Mouse (Mus musculus): ENCODE results near the gene Sos1. TPM values are rescaled to one million over a fixed set of nuclear protein-coding genes. Genes with fewer than 3 reads are reported as not detected.
"Not testable (repeated sequence)": the region's sequence is repeated elsewhere in the genome, so short reads cannot be mapped to it uniquely, and the experiment has no call there.

Sos1 gene
- polyA plus RNA-seq, 1 experiment from 2014 or later: 8.1 TPM

GRCm38 (mm10) chr17:80385671-80386070 is 94.6 kb downstream of the Sos1 start:
- H3K4me1 ChIP-seq (replicated peaks; ENCODE audit: control insufficient read depth, insufficient read depth, low read length): no peaks in the 10 kb centered on the region
- H3K27ac ChIP-seq (ENCODE audit: low read depth): no peak overlapping the region
- H3K9me3 ChIP-seq (ENCODE audit: control insufficient read depth, low read length): no peaks in the 10 kb centered on the region
- no peak overlapping the region for H3K9ac ChIP-seq (ENCODE audit: low read length)
- no peaks in the 10 kb centered on the region for H3K27me3 ChIP-seq (replicated peaks; ENCODE audit: control insufficient read depth, insufficient read depth, low read length)
- ATAC-seq (replicated peaks; ENCODE audit: low FRiP score, low TSS enrichment, low read depth) (no peak), DNase-seq (ENCODE audit: low spot score) (no peak)
- 64% methylated on average over 1 of the region's 1 CpGs for WGBS
- H3K36me3 ChIP-seq (ENCODE audit: control insufficient read depth, insufficient read depth, low read length): no peaks in the 10 kb centered on the region
- H3K4me3 ChIP-seq (ENCODE audit: low read depth, low read length): no peak overlapping the region
- H3K4me2 ChIP-seq (ENCODE audit: low read length): no peak overlapping the region

DNA sequence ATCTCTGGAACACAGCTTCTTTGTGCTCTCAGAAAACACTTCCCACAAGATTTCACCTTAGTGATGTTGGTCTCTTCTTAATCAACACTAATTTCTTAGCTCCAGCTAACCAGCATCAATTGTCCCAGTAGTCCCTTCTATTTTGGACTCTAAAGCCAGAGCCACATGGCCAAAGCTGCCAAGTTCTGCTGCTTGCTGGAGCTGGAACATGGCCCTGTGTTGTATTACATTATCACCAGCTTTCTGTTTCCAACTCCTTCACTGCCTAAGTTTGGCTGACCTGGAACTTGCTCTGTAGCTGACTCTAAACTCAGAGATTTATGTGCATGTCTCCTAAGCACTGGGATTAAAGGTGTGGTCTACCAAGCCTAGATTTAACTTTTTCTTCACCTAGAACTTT is 101.9 kb downstream of the Sos1 start:
- not testable (repeated sequence) for H3K36me3 ChIP-seq (ENCODE audit: control insufficient read depth, insufficient read depth, low read length); H3K9me3 ChIP-seq (ENCODE audit: control insufficient read depth, low read length); H3K27ac ChIP-seq (ENCODE audit: low read depth); DNase-seq (ENCODE audit: low spot score); H3K4me2 ChIP-seq (ENCODE audit: low read length); H3K4me1 ChIP-seq (replicated peaks; ENCODE audit: control insufficient read depth, insufficient read depth, low read length); H3K4me3 ChIP-seq (ENCODE audit: low read depth, low read length); H3K9ac ChIP-seq (ENCODE audit: low read length); ATAC-seq (replicated peaks; ENCODE audit: low FRiP score, low TSS enrichment, low read depth); H3K27me3 ChIP-seq (replicated peaks; ENCODE audit: control insufficient read depth, insufficient read depth, low read length)

DNA sequence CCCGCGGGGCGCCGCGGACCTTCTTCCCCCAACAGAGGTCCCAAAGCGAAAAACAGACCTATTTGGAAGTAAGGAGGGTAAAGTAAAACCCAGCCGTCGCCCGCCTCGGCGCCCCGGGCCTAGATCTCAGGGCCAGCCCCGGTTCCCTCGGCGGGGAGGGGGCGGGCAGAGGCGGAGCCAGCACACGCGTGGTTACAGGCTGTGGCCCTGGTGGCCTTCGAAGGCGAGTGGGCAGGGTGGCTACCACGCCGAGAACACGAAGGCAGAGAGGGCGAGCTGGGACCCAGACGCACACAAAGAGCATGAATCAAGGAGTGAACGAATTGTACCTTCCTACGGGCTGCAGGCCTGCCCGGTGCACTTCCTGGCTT is 106.5 kb downstream of the Sos1 start:
- Histone ChIP-seq H3K9ac (ENCODE audit: low read length) (peak overlapping the region; percentile 77), H3K4me1 (replicated peaks; ENCODE audit: control insufficient read depth, insufficient read depth, low read length) (peaks cover 7% of the 10 kb centered on the region; the same call in 1 of the 2 replicates), H3K4me3 (ENCODE audit: low read depth, low read length) (peak overlapping the region; percentile 41), H3K4me2 (ENCODE audit: low read length) (peak overlapping the region; percentile 65), H3K27me3 (replicated peaks; ENCODE audit: control insufficient read depth, insufficient read depth, low read length) (no peaks in the 10 kb centered on the region), H3K36me3 (ENCODE audit: control insufficient read depth, insufficient read depth, low read length) (no peaks in the 10 kb centered on the region), H3K9me3 (ENCODE audit: control insufficient read depth, low read length) (0 out of 2 replicates have a peak, but pooled peaks cover 4% of the 10 kb centered on the region), H3K27ac (ENCODE audit: low read depth) (no peak overlapping the region)
- DNase-seq (ENCODE audit: low spot score) (no peak), ATAC-seq (replicated peaks; ENCODE audit: low FRiP score, low TSS enrichment, low read depth) (peak; percentile 78)
- 24% methylated on average over 25 of the region's 29 CpGs for WGBS

DNA sequence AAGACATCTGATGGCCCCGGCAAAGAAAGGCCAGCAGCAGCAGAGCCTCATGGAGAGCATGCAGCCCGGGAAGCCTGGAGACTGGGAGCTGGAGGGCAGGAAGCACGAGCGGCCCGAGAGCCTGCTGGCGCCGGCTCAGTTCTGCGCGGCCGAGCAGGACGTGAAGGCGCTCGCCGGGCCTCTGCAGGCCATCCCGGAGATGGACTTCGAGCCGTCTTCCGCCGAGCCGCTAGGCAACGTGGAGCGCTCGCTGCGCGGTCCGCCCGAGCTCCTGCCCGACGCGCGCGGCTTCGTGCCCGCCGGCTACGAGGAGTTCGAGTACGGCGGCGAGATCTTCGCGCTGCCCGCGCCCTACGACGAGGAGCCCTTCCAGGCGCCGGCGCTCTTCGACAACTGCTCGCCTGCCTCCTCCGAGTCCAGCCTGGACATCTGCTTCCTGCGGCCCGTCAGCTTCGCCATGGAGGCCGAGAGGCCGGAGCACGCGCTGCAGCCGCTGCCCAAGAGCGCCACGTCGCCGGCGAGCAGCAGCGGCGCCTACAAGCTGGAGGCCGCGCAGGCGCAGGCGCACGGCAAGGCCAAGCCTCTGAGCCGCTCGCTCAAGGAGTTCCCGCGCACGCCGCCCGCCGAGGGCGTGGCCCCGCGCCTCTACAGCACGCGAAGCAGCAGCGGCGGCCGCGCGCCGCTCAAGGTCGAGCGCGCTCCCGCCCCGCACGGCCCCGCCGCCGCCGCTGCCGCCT is 107.1 kb downstream of the Sos1 start, which contains the start of gene Gm10190:
Gm10190 (minus strand) TSS at position 553 of the 737 bp plus-strand sequence.
- peak; percentile 98 for ATAC-seq (replicated peaks; ENCODE audit: low FRiP score, low TSS enrichment, low read depth)
- H3K36me3 ChIP-seq (ENCODE audit: control insufficient read depth, insufficient read depth, low read length): no peaks in the 10 kb centered on the region
- H3K9ac ChIP-seq (ENCODE audit: low read length): peak within 1 kb of the TSS; percentile 77
- H3K4me3 ChIP-seq (ENCODE audit: low read depth, low read length): peak within 1 kb of the TSS; percentile 41
- no peaks in the 10 kb centered on the region for H3K27me3 ChIP-seq (replicated peaks; ENCODE audit: control insufficient read depth, insufficient read depth, low read length)
- peak within 1 kb of the TSS; percentile 65 for H3K4me2 ChIP-seq (ENCODE audit: low read length)
- WGBS: 2% methylated on average over 95 of the region's 102 CpGs
- H3K9me3 ChIP-seq (ENCODE audit: control insufficient read depth, low read length): 0 out of 2 replicates have a peak, but pooled peaks cover 4% of the 10 kb centered on the region
- peaks cover 7% of the 10 kb centered on the region; the same call in 1 of the 2 replicates for H3K4me1 ChIP-seq (replicated peaks; ENCODE audit: control insufficient read depth, insufficient read depth, low read length)
- H3K27ac ChIP-seq (ENCODE audit: low read depth): peak within 1 kb of the TSS; percentile 57; the same call in 1 of the 2 replicates
- DNase-seq (ENCODE audit: low spot score): peak; percentile 87

GRCm38 (mm10) chr17:80368606-80369005 is 111.6 kb downstream of the Sos1 start:
- peaks cover 7% of the 10 kb centered on the region; the same call in 1 of the 2 replicates for H3K4me1 ChIP-seq (replicated peaks; ENCODE audit: control insufficient read depth, insufficient read depth, low read length)
- H3K36me3 ChIP-seq (ENCODE audit: control insufficient read depth, insufficient read depth, low read length): no peaks in the 10 kb centered on the region
- H3K4me3 ChIP-seq (ENCODE audit: low read depth, low read length): no peak overlapping the region
- WGBS: 87% methylated on average over 9 of the region's 9 CpGs
- H3K9me3 ChIP-seq (ENCODE audit: control insufficient read depth, low read length): no peaks in the 10 kb centered on the region
- DNase-seq (ENCODE audit: low spot score) (no peak), ATAC-seq (replicated peaks; ENCODE audit: low FRiP score, low TSS enrichment, low read depth) (no peak)
- no peaks in the 10 kb centered on the region for H3K27me3 ChIP-seq (replicated peaks; ENCODE audit: control insufficient read depth, insufficient read depth, low read length)
- H3K9ac ChIP-seq (ENCODE audit: low read length): no peak overlapping the region
- H3K27ac ChIP-seq (ENCODE audit: low read depth): no peak overlapping the region
- no peak overlapping the region for H3K4me2 ChIP-seq (ENCODE audit: low read length)

DNA sequence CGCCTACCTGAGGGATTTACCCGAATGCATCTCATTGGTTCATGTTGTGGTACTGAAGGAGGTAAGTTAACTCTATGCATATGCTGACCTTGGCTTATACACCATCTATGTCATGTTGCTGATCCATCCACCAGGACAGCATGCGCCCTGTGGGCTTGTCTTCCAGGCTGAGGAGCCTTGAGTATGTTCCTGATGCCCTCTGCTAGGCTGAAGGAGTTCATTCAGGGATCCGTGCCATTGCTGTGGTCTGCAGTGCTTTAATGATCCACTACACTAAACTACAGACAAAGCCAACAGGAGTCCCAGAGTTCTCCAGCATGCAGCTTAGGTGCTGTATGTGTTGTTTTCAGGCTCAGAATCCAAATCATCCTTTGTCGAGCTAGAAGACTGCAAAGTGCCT is 113.0 kb downstream of the Sos1 start:
- DNase-seq (ENCODE audit: low spot score) (no peak), ATAC-seq (replicated peaks; ENCODE audit: low FRiP score, low TSS enrichment, low read depth) (no peak)
- Histone ChIP-seq H3K27me3 (replicated peaks; ENCODE audit: control insufficient read depth, insufficient read depth, low read length) (no peaks in the 10 kb centered on the region), H3K9ac (ENCODE audit: low read length) (no peak overlapping the region), H3K4me2 (ENCODE audit: low read length) (no peak overlapping the region), H3K27ac (ENCODE audit: low read depth) (no peak overlapping the region), H3K4me3 (ENCODE audit: low read depth, low read length) (no peak overlapping the region), H3K4me1 (replicated peaks; ENCODE audit: control insufficient read depth, insufficient read depth, low read length) (no peaks in the 10 kb centered on the region), H3K36me3 (ENCODE audit: control insufficient read depth, insufficient read depth, low read length) (no peaks in the 10 kb centered on the region), H3K9me3 (ENCODE audit: control insufficient read depth, low read length) (no peaks in the 10 kb centered on the region)
- 84% methylated on average over 5 of the region's 5 CpGs for WGBS

GRCm38 (mm10) chr17:80360245-80360644 is 120.0 kb downstream of the Sos1 start:
- Histone ChIP-seq H3K36me3 (ENCODE audit: control insufficient read depth, insufficient read depth, low read length) (no peaks in the 10 kb centered on the region), H3K4me3 (ENCODE audit: low read depth, low read length) (no peak overlapping the region), H3K27me3 (replicated peaks; ENCODE audit: control insufficient read depth, insufficient read depth, low read length) (no peaks in the 10 kb centered on the region), H3K9me3 (ENCODE audit: control insufficient read depth, low read length) (no peaks in the 10 kb centered on the region), H3K4me2 (ENCODE audit: low read length) (no peak overlapping the region), H3K27ac (ENCODE audit: low read depth) (no peak overlapping the region), H3K4me1 (replicated peaks; ENCODE audit: control insufficient read depth, insufficient read depth, low read length) (no peaks in the 10 kb centered on the region), H3K9ac (ENCODE audit: low read length) (no peak overlapping the region)
- no peak for DNase-seq (ENCODE audit: low spot score)
- 87% methylated on average over 8 of the region's 8 CpGs for WGBS
- no peak for ATAC-seq (replicated peaks; ENCODE audit: low FRiP score, low TSS enrichment, low read depth)

DNA sequence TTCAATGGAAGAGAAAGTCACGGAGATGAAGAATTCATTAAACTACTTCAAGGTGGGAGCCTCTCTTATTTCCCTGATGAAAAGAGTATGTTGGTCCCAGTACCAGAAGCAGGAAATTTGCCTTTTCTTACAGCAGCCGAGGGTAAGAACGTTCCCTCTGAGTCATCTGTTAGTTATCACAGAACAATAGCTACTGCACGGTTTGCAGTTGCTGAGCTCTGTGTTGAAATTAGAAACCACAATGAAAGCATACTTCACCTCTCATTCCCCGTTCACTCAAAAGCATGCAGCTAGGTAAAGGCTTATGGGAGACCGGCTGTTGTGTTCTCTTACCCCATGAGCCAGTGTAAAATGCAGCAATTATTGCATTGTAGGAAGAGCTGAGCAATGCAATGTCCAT is 133.0 kb downstream of the Sos1 start:
- H3K9ac ChIP-seq (ENCODE audit: low read length): no peak overlapping the region
- no peaks in the 10 kb centered on the region for H3K27me3 ChIP-seq (replicated peaks; ENCODE audit: control insufficient read depth, insufficient read depth, low read length)
- H3K4me1 ChIP-seq (replicated peaks; ENCODE audit: control insufficient read depth, insufficient read depth, low read length): no peaks in the 10 kb centered on the region
- DNase-seq (ENCODE audit: low spot score) (no peak), ATAC-seq (replicated peaks; ENCODE audit: low FRiP score, low TSS enrichment, low read depth) (no peak)
- no peaks in the 10 kb centered on the region for H3K9me3 ChIP-seq (ENCODE audit: control insufficient read depth, low read length)
- H3K4me2 ChIP-seq (ENCODE audit: low read length): no peak overlapping the region
- 53% methylated on average over 6 of the region's 6 CpGs for WGBS
- no peaks in the 10 kb centered on the region for H3K36me3 ChIP-seq (ENCODE audit: control insufficient read depth, insufficient read depth, low read length)
- H3K27ac ChIP-seq (ENCODE audit: low read depth): no peak overlapping the region
- H3K4me3 ChIP-seq (ENCODE audit: low read depth, low read length): no peak overlapping the region

DNA sequence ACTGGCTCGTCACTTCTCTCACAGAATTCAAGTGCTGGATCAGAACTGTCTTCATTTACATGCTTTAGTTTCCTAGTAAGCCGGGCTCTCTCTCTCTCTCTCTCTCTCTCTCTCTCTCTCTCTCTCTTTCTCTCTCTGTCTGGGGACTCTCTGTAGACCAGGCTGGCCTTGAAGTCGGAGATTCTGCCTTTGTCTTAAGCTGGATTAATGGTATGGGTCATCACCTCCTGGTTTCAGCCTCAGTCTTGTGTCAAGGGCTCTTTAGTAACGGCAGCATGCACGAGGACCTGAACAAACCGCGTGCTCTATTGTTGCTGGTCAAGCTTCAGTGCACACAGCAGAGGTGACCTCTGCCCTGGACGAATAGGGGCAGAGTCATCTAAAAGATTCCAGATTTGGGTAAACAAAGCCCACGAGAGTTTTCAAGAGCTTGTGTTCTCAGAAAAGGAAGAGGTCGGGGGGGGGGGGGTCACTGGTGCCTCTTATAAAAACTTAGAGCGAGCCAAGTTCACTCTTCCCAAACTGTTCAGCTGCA is 133.6 kb downstream of the Sos1 start:
- H3K4me1 ChIP-seq (replicated peaks; ENCODE audit: control insufficient read depth, insufficient read depth, low read length): no peaks in the 10 kb centered on the region
- no peak for DNase-seq (ENCODE audit: low spot score)
- H3K36me3 ChIP-seq (ENCODE audit: control insufficient read depth, insufficient read depth, low read length): no peaks in the 10 kb centered on the region
- no peak overlapping the region for H3K4me2 ChIP-seq (ENCODE audit: low read length)
- ATAC-seq (replicated peaks; ENCODE audit: low FRiP score, low TSS enrichment, low read depth): no peak
- no peak overlapping the region for H3K4me3 ChIP-seq (ENCODE audit: low read depth, low read length)
- no peaks in the 10 kb centered on the region for H3K9me3 ChIP-seq (ENCODE audit: control insufficient read depth, low read length)
- no peaks in the 10 kb centered on the region for H3K27me3 ChIP-seq (replicated peaks; ENCODE audit: control insufficient read depth, insufficient read depth, low read length)
- no peak overlapping the region for H3K27ac ChIP-seq (ENCODE audit: low read depth)
- 68% methylated on average over 11 of the region's 11 CpGs for WGBS
- H3K9ac ChIP-seq (ENCODE audit: low read length): no peak overlapping the region

Data from intestine, embryonic 14.5 days (tissue).